Mouse (Mus musculus) CH12.LX (cell line): ENCODE measurements at regions not wholly inside any gene's neighbourhood (a gene's known extent, or its start where the extent isn't known, plus 50 kb on each side); places are given as distances from the start of the nearest gene placed in this dataset.

ENCODE experiments used
- DNase-seq: peaks from one replicate; pipeline ENCODE4 v3.0.0-alpha.2; 2013; ENCODE audit errors: extremely low read depth
- H3K27ac ChIP-seq: 2 replicates; pipeline ENCODE4 v1.5.1; 2012; ENCODE audit warnings: low read depth, mild to moderate bottlenecking, control low read depth, moderate library complexity; ENCODE audit not compliant: insufficient read depth
- H3K27me3 ChIP-seq: replicated peaks from 2 replicates; pipeline ENCODE3; 2012; ENCODE audit warnings: inconsistent platforms
- H3K36me3 ChIP-seq, 2 experiments: replicated peaks in 1 of 2; 2 replicates each; pipeline versions ENCODE3 to v1.6.1; 2012; ENCODE audit warnings: inconsistent platforms in 1 of 2, low read length in 1 of 2, mild to moderate bottlenecking in 1 of 2, mixed read lengths in 1 of 2, moderate library complexity in 1 of 2; ENCODE audit not compliant: control insufficient read depth in 1 of 2, insufficient read depth in 1 of 2
- H3K4me1 ChIP-seq, 2 experiments: 2 replicates each; pipeline ENCODE4 v1.6.1; 2012; ENCODE audit warnings: inconsistent platforms in 1 of 2, moderate library complexity in 1 of 2; ENCODE audit not compliant: insufficient read depth in 2 of 2, control insufficient read depth in 1 of 2
- H3K4me2 ChIP-seq: 2 replicates; pipeline ENCODE4 v1.6.1; 2012; ENCODE audit warnings: low read depth, mild to moderate bottlenecking, control low read depth; ENCODE audit not compliant: poor library complexity, insufficient read depth, severe bottlenecking
- H3K4me3 ChIP-seq, 3 experiments: fragments of 150-350 bp in 1 of 3; sonication (generic) in 1 of 3; replicated peaks in 1 of 3; 2 replicates each; pipeline versions ENCODE3 to v1.5.1; 2011 to 2012; ENCODE audit warnings: low read depth in 2 of 3, low read length in 2 of 3, mild to moderate bottlenecking in 2 of 3, moderate library complexity in 2 of 3, control low read depth in 1 of 3, improper control_type of control experiment in 1 of 3, inconsistent platforms in 1 of 3, mixed read lengths in 1 of 3; ENCODE audit not compliant: poor library complexity in 1 of 3
- H3K79me2 ChIP-seq: replicated peaks from 2 replicates; pipeline ENCODE4 v1.6.1; 2012; ENCODE audit warnings: mild to moderate bottlenecking, moderate library complexity; ENCODE audit not compliant: control insufficient read depth, poor library complexity, insufficient read depth, severe bottlenecking; ENCODE audit errors: extremely low read depth
- H3K9ac ChIP-seq: 2 replicates; pipeline ENCODE4 v1.6.1; 2012; ENCODE audit warnings: low read depth, mild to moderate bottlenecking, control low read depth, moderate library complexity; ENCODE audit not compliant: insufficient read depth
- H3K9me3 ChIP-seq: replicated peaks from 2 replicates; pipeline ENCODE3; 2012; ENCODE audit warnings: low read length, inconsistent platforms, mixed read lengths
- BHLHE40 ChIP-seq: IDR thresholded peaks from 2 replicates; pipeline ENCODE4 v1.6.1; 2011; ENCODE audit warnings: mild to moderate bottlenecking, low read depth, low read length, improper control_type of control experiment
- CHD1 ChIP-seq: IDR thresholded peaks from 2 replicates; pipeline ENCODE4 v1.6.1; 2012; ENCODE audit warnings: low read depth, low read length, improper control_type of control experiment, inconsistent platforms
- EP300 ChIP-seq: IDR thresholded peaks from 2 replicates; pipeline ENCODE4 v1.6.1; 2011; ENCODE audit warnings: low read length, improper control_type of control experiment
- GABPA ChIP-seq: IDR thresholded peaks from 2 replicates; pipeline ENCODE4 v1.6.1; 2012; ENCODE audit warnings: low read depth, low read length, improper control_type of control experiment, inconsistent platforms; ENCODE audit not compliant: insufficient replicate concordance
- HCFC1 ChIP-seq: IDR thresholded peaks from 2 replicates; pipeline ENCODE4 v1.6.1; 2012; ENCODE audit warnings: low read depth, mild to moderate bottlenecking, inconsistent platforms, low read length, improper control_type of control experiment
- IRF4 ChIP-seq: IDR thresholded peaks from 2 replicates; pipeline ENCODE4 v1.6.1; 2014; ENCODE audit warnings: low read depth, mild to moderate bottlenecking, inconsistent platforms, low read length, improper control_type of control experiment
- JUND ChIP-seq: conservative IDR thresholded peaks from 2 replicates; pipeline ENCODE4 v1.6.1; 2011; ENCODE audit warnings: low read depth, low read length, improper control_type of control experiment
- MAFK ChIP-seq: IDR thresholded peaks from 2 replicates; pipeline ENCODE4 v1.6.1; 2011; ENCODE audit warnings: low read length, improper control_type of control experiment; ENCODE audit not compliant: insufficient replicate concordance
- MAX ChIP-seq: IDR thresholded peaks from 2 replicates; pipeline ENCODE4 v1.6.1; 2011; ENCODE audit warnings: low read length, improper control_type of control experiment
- MAZ ChIP-seq: IDR thresholded peaks from 2 replicates; pipeline ENCODE4 v1.6.1; 2012; ENCODE audit warnings: low read depth, mild to moderate bottlenecking, inconsistent platforms, low read length, improper control_type of control experiment, moderate library complexity
- MEF2A ChIP-seq: IDR thresholded peaks from 2 replicates; pipeline ENCODE4 v1.6.1; 2014; ENCODE audit warnings: low read depth, mild to moderate bottlenecking, inconsistent platforms, low read length, improper control_type of control experiment, borderline replicate concordance
- MYC ChIP-seq: IDR thresholded peaks from 2 replicates; pipeline ENCODE4 v1.6.1; 2011; ENCODE audit warnings: low read depth, mild to moderate bottlenecking, improper control_type of control experiment, low read length
- NRF1 ChIP-seq: IDR thresholded peaks from 2 replicates; pipeline ENCODE4 v1.6.1; 2014; ENCODE audit warnings: low read depth, mild to moderate bottlenecking, inconsistent platforms, low read length, improper control_type of control experiment, moderate library complexity
- PAX5 ChIP-seq: IDR thresholded peaks from 2 replicates; pipeline ENCODE4 v1.6.1; 2012; ENCODE audit warnings: low read length, inconsistent platforms, mixed read lengths
- RAD21 ChIP-seq: IDR thresholded peaks from 2 replicates; pipeline ENCODE4 v1.6.1; 2011; ENCODE audit warnings: low read depth, mild to moderate bottlenecking, low read length, improper control_type of control experiment, moderate library complexity
- TBP ChIP-seq: conservative IDR thresholded peaks from 2 replicates; pipeline ENCODE4 v1.6.1; 2011; ENCODE audit warnings: low read depth, low read length, improper control_type of control experiment
- USF2 ChIP-seq: conservative IDR thresholded peaks from 2 replicates; pipeline ENCODE4 v1.6.1; 2011; ENCODE audit warnings: low read depth, low read length, improper control_type of control experiment
- ZMIZ1 ChIP-seq: IDR thresholded peaks from 2 replicates; pipeline ENCODE4 v1.6.1; 2012; ENCODE audit warnings: low read depth, mild to moderate bottlenecking, inconsistent platforms, low read length, improper control_type of control experiment
- dilution Hi-C: fragments of 300-500 bp; cut with MboI; formaldehyde crosslinking; loops from 2 replicates; pipeline ENCODE4 v1.14.3; 2020; ENCODE audit warnings: low sequenced_read_pairs; ENCODE audit not compliant: extremely low pct_unique_long_range_greater_than_20kb, extremely low pct_ligation_motif_present
- in situ Hi-C: fragments of 300-500 bp; cut with MboI; formaldehyde crosslinking; loops from 3 replicates; pipeline ENCODE4 v1.14.3; 2019; ENCODE audit warnings: low sequenced_read_pairs, low pct_ligation_motif_present, low pct_unique_long_range_greater_than_20kb, mixed read lengths

GRCm38 (mm10) chr9:43562016-43562415 is 181.8 kb upstream of the Nectin1 start:
- no peak for DNase-seq
- Histone ChIP-seq H3K9me3 (no peaks in the 10 kb centered on the region), H3K4me3 (no peak overlapping the region), H3K36me3 (no peaks in the 10 kb centered on the region), H3K4me2 (no peak overlapping the region), H3K27ac (no peak overlapping the region), H3K79me2 (no peaks in the 10 kb centered on the region), H3K27me3 (peaks cover 89% of the 10 kb centered on the region), H3K9ac (no peak overlapping the region), H3K4me1 (no peaks in the 10 kb centered on the region)
- TF ChIP-seq TBP = no peak
- TF ChIP-seq CHD1 = no peak
- TF ChIP-seq JUND = no peak
- no peak for TF ChIP-seq NRF1
- TF ChIP-seq EP300 = no peak
- no peak for TF ChIP-seq MAX
- no peak for TF ChIP-seq ZMIZ1
- no peak for TF ChIP-seq GABPA
- TF ChIP-seq RAD21 = no peak
- TF ChIP-seq MYC = no peak
- no peak for TF ChIP-seq HCFC1
- dilution Hi-C loops = no loop called here
- in situ Hi-C loops = no loop called here

GRCm38 (mm10) chr9:43564239-43564906 is 179.4 kb upstream of the Nectin1 start:
- DNase-seq = no peak
- Histone ChIP-seq H3K36me3 (no peaks in the 10 kb centered on the region), H3K9me3 (no peaks in the 10 kb centered on the region), H3K9ac (no peak overlapping the region), H3K27me3 (peaks cover 92% of the 10 kb centered on the region)
- dilution Hi-C loops = no loop called here
- in situ Hi-C loops = no loop called here
- TF ChIP-seq CHD1 (no peak), BHLHE40 (no peak), MAFK (no peak), USF2 (no peak)
- TF ChIP-seq, all 38 proteins: peak for 0
- no peak overlapping the region for H3K27ac ChIP-seq
- no peaks in the 10 kb centered on the region for H3K4me1 ChIP-seq
- no peak overlapping the region for H3K4me2 ChIP-seq
- H3K79me2 ChIP-seq = no peaks in the 10 kb centered on the region
- H3K4me3 ChIP-seq = no peak overlapping the region

GRCm38 (mm10) chr9:43568851-43569250 is 174.9 kb upstream of the Nectin1 start:
- no peak overlapping the region for H3K4me3 ChIP-seq
- no peak overlapping the region for H3K9ac ChIP-seq
- dilution Hi-C loops = no loop called here
- no peak for TF ChIP-seq PAX5
- TF ChIP-seq MEF2A = no peak
- TF ChIP-seq IRF4 = no peak
- TF ChIP-seq CHD1 = no peak
- TF ChIP-seq MAZ = no peak
- in situ Hi-C loops = no loop called here
- peaks cover 88% of the 10 kb centered on the region for H3K27me3 ChIP-seq
- H3K27ac ChIP-seq = no peak overlapping the region
- no peak for DNase-seq
- no peaks in the 10 kb centered on the region for H3K79me2 ChIP-seq
- H3K4me2 ChIP-seq = no peak overlapping the region
- peaks cover 3 to 6% of the 10 kb centered on the region in 2 experiments; a peak in 1 of 4 replicates for H3K4me1 ChIP-seq
- H3K36me3 ChIP-seq = no peaks in the 10 kb centered on the region
- no peaks in the 10 kb centered on the region for H3K9me3 ChIP-seq
